Mouse (Mus musculus) lung, postnatal 10 days (tissue): ENCODE data around the gene Igfbp7.

Experiments
- DNase-seq: peaks from one replicate; pipeline ENCODE4 v3.0.0; 2021

The Igfbp7 gene

GRCm38 (mm10) chr5:77378027-77378426 lies 29.8 kb downstream of the Igfbp7 start:
- no peak for DNase-seq

DNA sequence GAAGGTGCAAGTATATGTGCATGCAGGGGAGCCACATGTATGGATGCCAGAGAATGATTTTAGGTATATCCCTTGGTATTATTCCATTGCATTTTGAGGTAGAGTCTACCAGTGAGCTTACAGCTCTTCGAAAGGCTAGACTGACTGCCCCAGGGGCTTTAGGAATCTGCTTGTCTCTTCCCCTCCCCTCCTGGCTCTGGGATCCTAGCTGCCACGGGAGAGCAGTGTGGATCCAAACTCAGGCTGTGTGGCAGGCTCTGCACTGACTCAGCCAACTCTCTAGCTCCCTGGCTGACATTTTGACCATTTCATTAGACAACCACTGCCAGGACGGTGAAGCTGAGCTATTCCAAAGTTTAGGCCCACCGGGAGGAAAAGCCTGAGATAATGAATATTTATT lies 32.3 kb downstream of the Igfbp7 start:
- no peak for DNase-seq

DNA sequence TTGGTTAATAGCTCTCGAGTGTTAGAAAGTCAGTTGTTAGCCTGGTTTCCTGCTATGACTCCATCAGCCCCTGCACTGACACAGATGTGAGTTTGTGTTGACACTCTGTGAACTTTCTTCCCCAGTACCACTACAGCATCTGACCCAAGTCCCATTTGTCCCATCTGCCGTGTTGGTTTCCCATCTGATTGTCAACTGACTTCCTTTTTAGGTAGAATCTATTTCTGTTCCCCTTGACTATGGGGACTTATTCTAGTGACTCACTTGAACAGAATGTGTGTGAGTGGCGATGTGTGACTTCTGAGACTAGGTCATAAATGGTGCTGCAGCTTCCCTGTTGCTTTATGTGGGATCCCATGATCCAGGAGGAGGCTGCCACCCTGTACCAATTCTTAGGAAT lies 32.9 kb downstream of the Igfbp7 start:
- no peak for DNase-seq

DNA sequence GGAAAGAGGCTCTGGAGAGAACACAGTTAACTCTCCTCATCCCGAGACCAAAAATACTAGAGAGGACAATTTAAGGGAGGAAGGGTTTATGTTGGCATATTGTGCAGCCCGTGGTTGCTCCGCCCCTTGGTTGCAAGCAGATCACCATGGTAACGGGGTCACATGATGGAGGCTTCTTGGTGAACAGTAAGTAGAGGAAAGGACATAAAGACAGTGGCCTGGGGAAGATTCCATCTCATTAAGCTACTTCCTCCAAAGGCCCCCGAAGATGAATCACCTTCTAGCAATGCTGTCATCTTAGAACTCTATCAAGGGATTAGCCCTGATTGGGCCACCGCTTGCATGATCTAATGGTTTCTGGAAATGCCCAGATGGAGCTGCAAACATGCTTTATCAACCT lies 35.1 kb downstream of the Igfbp7 start:
- DNase-seq: peak; percentile 45

DNA sequence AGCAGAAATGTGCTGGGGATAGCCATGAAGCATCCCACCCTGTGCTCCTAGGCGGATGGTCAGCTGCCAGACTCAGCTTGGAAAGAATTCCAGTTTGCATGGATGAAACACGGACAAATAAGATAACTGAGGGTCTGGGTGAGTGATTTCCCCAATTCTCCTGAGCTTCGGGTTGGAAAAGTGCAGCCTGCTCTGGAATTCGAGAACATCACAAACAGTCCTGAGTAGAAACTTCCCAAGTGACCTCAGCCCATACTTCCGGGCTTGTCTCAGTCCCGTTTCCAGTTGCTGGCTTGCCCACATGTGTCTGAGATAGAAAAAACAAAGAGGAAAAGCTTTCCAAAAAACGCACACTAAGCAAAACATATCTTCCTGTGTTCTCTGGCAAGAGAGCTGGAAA lies 35.6 kb downstream of the Igfbp7 start:
- peak; percentile 34 for DNase-seq

DNA sequence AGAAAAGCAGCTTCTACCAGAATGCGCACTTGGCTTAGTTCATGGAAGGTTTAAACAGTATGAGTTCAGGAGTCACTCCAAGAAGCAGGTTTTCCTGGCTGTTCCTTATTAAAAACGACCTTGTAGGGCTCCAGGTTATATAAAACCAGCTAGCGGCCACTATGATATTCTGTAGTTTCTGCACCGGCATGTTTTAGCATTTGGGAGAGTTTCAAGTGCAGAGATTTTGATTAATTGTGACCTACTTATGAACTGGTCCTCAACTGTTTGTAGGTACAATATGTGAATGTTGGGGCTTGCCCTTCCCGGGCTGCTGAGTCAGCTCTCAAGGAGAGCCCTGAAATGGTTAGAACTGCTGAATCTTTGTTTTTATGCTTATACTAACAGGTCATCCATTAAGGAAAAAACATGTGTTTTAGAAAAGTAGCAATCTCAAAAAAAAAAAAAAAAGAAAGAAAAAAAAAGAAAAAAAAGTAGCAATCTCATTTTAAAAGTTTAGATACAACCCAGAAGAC lies 37.4 kb downstream of the Igfbp7 start:
- DNase-seq: no peak

GRCm38 (mm10) chr5:77369394-77369793 lies 38.4 kb downstream of the Igfbp7 start:
- no peak for DNase-seq

DNA sequence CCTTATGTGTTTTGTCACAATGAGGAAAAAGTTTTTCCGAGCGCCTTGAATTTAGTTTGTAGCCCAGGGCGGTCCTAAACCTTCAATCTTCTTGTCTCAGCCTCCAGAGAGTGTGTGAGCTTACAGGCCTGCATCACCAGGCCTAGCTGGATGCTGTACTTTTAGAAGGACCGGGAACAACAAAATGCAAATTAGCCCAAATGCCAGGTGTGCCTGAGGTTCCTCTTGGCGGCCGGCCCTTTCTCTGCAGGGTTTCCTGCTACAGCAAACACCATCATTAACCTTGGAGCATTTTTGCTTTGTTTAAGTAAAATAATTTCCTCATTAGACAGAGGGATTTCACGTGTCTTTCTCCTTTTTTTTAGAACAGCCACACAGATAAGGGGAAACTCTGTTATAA lies 39.6 kb downstream of the Igfbp7 start:
- no peak for DNase-seq

DNA sequence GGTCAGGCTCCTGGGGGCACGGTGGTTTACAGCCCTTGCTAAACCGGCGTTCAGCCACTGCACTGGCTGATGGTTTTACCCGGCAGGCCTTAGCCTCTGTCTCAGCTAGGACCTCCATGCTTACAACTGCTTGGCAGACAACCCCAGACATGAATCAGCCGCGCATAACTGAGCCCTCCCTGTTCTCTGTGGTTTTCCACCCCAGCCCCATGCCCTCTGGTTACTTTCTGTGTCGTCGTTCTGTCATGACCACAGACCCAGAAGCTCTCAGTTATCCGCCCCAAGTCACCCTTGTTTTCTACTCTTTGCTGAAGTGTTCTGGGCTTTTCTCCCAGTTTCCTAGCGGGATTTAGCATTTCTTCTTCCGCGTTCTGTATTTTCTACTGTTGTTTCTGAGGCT lies 40.2 kb downstream of the Igfbp7 start:
- peak; percentile 51 for DNase-seq

- DNase-seq: no peak
Observed at GRCm38 (mm10) chr5:77367145-77367544, 40.7 kb downstream of the Igfbp7 start.

DNA sequence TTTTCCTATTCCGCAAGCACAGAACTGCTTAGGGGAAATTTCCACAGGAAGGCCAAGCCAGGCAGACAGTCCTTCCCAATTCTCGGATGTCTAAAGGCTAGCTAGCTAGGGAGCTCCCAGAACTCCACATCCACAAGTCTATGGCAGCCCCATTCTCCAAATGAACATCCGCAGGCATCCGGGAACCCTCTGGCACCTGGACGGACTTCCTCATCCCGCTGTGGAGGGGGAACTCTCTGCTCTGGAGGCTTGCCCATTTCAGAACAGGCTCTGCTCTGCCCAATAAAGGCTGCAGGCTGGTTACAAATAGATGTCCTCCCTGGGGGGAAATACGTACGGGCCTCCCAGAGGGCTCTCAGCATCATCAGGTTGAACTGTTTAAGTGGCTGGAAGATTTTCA lies 41.5 kb downstream of the Igfbp7 start:
- DNase-seq: peak; percentile 25

DNA sequence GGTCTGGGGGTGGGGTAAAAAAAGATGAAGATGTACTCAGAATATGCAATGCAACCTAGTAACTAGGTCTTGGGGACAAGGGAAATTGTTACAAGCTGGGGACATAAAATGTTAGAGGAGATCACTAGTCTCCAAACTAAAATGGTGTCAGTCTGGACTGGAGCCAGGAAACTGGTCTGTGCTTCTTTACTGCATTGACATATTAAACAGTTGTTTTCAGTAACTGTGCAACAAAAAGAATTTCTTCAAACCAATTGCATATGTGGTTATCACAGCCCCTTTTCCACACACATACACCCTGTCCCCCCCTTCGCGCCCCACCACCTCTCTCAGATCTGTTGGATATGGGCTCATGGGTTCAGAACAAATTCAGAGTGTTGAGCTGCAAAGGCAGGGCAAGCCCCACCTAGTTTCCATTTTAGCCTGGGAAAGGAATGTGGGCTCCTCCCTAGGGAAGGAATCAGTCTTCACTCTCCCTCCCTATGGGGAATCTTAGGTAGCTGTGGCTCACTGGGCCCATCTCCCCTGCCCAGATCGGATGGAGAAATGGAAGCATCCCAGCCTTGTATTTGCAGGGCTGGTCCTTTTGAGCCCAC lies 43.3 kb downstream of the Igfbp7 start:
- DNase-seq: no peak

GRCm38 (mm10) chr5:77363650-77364049 lies 44.2 kb downstream of the Igfbp7 start:
- no peak for DNase-seq

DNA sequence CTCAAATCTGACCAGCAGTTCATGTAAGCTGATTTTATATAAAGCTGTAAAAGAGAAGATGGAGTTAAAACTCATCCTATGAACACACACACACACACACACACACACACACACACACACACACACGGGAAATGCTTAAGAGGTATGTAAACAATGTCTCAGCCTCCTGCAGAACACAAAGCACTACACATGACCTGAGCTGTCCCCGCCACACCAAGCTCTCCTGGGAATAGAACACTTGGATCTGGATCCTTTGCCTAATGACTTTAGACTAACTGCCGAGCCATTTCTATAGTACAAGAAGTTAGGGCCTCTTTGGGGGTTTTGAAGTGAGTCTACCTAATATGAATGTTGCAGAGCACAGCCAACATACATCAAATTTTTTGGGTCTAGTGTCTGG lies 45.7 kb downstream of the Igfbp7 start:
- no peak for DNase-seq

GRCm38 (mm10) chr5:77361006-77361405 lies 46.8 kb downstream of the Igfbp7 start:
- DNase-seq: no peak

DNA sequence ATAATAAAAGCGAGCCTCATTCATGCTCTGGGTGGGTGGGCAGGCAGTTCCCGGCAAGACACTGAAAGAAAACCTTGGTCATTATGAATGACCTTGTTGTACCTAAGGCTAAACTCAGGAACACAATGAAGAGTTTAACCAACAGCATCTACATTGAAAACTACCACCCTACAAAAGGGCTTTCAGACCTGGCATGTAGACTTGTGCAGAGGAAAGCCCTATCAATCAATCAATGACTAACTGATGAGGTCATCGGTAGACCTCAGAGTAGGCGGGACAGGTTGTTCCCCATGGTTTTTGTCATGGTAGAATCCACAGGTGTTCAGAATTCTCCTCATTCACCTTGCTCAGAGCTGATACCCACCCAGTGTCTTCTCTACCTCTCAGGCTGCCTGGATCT lies 47.9 kb downstream of the Igfbp7 start:
- no peak for DNase-seq

DNA sequence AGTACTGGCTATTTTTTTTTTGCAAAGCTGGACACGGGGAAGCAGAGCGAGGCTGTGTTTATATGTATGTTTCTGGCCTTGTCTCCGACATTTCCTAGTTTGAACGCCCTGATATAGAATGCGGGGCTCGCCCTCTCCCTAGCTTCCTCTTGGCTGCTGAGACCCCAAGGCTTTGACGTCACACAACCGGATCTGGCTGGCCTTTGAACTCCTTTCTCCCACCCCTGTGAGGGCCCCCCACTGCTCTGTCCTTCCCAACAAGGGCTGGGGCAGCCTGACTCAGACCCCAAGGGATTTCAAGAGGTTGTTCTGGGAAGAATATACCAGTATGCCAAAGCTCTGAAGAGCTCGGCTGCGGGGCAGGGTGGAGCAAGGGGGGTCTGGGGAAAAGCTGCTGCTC lies 49.5 kb downstream of the Igfbp7 start:
- DNase-seq: peak; percentile 79

- DNase-seq: peak; percentile 88
Observed at GRCm38 (mm10) chr5:77357405-77358149, 50.3 kb downstream of the Igfbp7 start.

DNA sequence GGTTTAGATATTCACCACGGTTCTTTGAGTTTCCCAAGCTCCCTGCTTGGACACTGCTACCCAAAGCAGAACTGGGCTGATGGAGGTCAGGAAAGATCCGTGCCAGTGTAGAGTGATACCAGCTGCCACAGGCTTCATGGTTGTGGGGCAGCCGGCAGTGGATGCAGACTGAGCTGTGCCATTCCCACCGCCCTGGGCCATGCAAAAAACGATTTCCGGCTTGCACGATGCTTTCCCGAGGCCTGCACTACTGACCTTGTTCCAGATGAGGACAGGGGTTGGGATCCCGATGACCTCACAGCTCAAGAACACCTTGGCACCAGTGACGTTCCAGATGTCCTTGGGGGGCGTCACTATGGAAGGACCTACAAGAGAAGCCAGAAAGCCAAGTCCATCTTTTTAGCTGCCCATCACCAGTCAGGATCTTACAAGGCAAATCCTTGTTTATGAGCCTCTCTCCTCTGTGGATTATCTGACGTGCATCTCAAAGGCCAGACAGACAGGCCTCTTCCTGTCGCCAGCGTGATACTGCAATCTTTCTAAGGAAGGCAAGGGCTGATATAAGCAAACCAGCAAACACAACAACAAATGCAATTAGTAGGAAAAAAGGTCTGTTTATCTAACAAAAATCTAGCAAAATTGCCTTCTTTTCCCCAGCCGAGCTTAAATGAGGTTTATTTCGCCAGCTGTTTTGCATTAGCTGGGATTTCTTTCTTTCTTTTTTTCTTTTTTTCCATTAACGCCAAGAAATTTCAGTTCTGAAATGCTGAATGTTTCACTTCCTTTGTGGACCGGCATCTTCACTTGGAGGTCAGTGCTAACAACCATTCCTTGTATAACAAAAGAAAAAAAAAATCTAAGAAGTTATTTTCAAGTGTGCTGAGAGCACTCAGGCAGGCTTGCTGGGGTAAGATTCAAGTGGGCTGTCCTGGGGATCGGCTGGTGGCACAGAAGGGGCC lies 52.3 kb downstream of the Igfbp7 start:
- DNase-seq: peak; percentile 34

- peak; percentile 89 for DNase-seq
Observed at GRCm38 (mm10) chr5:77354361-77354787, 53.5 kb downstream of the Igfbp7 start.

DNA sequence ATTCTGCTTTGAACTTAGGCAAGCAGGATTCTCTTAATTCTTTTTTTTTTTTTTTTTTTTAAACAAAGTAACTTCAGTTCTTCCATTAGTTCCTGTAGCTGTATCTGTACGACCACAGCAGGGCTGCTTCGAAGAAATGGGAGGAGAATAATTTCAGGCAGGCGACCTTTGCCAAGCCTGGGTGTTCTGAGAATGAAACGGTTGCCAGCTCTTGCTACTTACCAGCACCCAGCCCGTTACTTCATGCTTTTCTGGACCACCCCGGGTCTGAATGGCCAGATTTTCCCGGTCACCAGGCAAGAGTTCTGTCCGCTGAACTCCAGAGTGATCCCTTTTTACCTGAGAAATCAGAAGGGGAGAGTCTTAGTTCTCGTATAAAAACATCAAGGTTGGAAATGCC lies 56.1 kb downstream of the Igfbp7 start:
- DNase-seq: no peak

- no peak for DNase-seq
Observed at GRCm38 (mm10) chr5:77349971-77350658, 57.7 kb downstream of the Igfbp7 start.

GRCm38 (mm10) chr5:77348901-77349300 lies 58.9 kb downstream of the Igfbp7 start:
- DNase-seq: no peak
